ENCODE assay signal across 1 mouse cellular context in genomic region chr10:94116781-94117340, GRCm38 (mm10).
TF ChIP-seq lines count a peak whose summit lies in the region.

No protein-coding gene starts in this region.

TF ChIP-seq in CH12.LX, 34 proteins besides CTCF, POLR2A, EP300 and RAD21 (continued from another document):
- TF ChIP-seq CHD1 (IDR thresholded peaks at IDR 0.05; ENCODE audit: low read depth, low read length), result no peak
- TF ChIP-seq UBTF (IDR thresholded peaks at IDR 0.05; ENCODE audit: low read depth, low read length), result no peak
- TF ChIP-seq HCFC1 (IDR thresholded peaks at IDR 0.05; ENCODE audit: low read depth, low read length), result no peak
- TF ChIP-seq MAFK (IDR thresholded peaks at IDR 0.05; ENCODE audit: insufficient replicate concordance, low read length), result no peak
- no peak for TF ChIP-seq MXI1 (IDR thresholded peaks at IDR 0.05; ENCODE audit: low read depth, low read length)
- TF ChIP-seq TCF12 (IDR thresholded peaks at IDR 0.05; ENCODE audit: low read depth, low read length), result no peak
- no peak for TF ChIP-seq PAX5 (IDR thresholded peaks at IDR 0.05; ENCODE audit: low read length)
- TF ChIP-seq KAT2A (IDR thresholded peaks at IDR 0.05; ENCODE audit: insufficient replicate concordance, low read length), result no peak
- no peak for TF ChIP-seq JUND (conservative IDR thresholded peaks at IDR 0.05; ENCODE audit: low read depth, low read length)
- TF ChIP-seq CHD2 (IDR thresholded peaks at IDR 0.05; ENCODE audit: low read length), result no peak
- TF ChIP-seq NELFE (IDR thresholded peaks at IDR 0.05; ENCODE audit: low read depth, low read length), result no peak
- no peak for TF ChIP-seq ZKSCAN1 (IDR thresholded peaks at IDR 0.05; ENCODE audit: borderline replicate concordance, low read depth, low read length)
- TF ChIP-seq USF2 (conservative IDR thresholded peaks at IDR 0.05; ENCODE audit: low read depth, low read length), result no peak
- TF ChIP-seq ELF1 (IDR thresholded peaks at IDR 0.05; ENCODE audit: low read depth, low read length), result peak; percentile 65
- TF ChIP-seq NRF1 (IDR thresholded peaks at IDR 0.05; ENCODE audit: low read depth, low read length), result no peak
- peak; percentile 48; the same call in 1 of the 2 replicates for TF ChIP-seq SIN3A (IDR thresholded peaks at IDR 0.05; ENCODE audit: low read length)
- TF ChIP-seq MAZ (IDR thresholded peaks at IDR 0.05; ENCODE audit: low read depth, low read length), result no peak
- TF ChIP-seq ETS1 (conservative IDR thresholded peaks at IDR 0.05; ENCODE audit: low read depth, low read length), result peak; percentile 61
- no peak for TF ChIP-seq MYC (IDR thresholded peaks at IDR 0.05; ENCODE audit: low read depth, low read length)
- peak; percentile 48; the same call in 1 of the 2 replicates for TF ChIP-seq IRF4 (IDR thresholded peaks at IDR 0.05; ENCODE audit: low read depth, low read length)
- TF ChIP-seq MAX (IDR thresholded peaks at IDR 0.05; ENCODE audit: low read length), result no peak
- no peak; the same call in 1 of the 2 replicates for TF ChIP-seq RCOR1 (conservative IDR thresholded peaks at IDR 0.05; ENCODE audit: low read depth, low read length)
- no peak for TF ChIP-seq GABPA (IDR thresholded peaks at IDR 0.05; ENCODE audit: insufficient replicate concordance, low read depth, low read length)
- 0 out of 2 replicates have a peak, but pooled peaks have one; percentile 5 for TF ChIP-seq MEF2A (IDR thresholded peaks at IDR 0.05; ENCODE audit: borderline replicate concordance, low read depth, low read length)
